Mouse (Mus musculus): ENCODE measurements around the gene Ncstn.

Gene Ncstn

GRCm38 (mm10) chr1:172027010-172027808 lies 55.4 kb downstream of the Ncstn start:
- DNase-seq (ENCODE audit: low spot score), result peak; percentile 91

- no peak for DNase-seq (ENCODE audit: low spot score)
Observed at GRCm38 (mm10) chr1:172026201-172026901, 56.2 kb downstream of the Ncstn start.

DNA sequence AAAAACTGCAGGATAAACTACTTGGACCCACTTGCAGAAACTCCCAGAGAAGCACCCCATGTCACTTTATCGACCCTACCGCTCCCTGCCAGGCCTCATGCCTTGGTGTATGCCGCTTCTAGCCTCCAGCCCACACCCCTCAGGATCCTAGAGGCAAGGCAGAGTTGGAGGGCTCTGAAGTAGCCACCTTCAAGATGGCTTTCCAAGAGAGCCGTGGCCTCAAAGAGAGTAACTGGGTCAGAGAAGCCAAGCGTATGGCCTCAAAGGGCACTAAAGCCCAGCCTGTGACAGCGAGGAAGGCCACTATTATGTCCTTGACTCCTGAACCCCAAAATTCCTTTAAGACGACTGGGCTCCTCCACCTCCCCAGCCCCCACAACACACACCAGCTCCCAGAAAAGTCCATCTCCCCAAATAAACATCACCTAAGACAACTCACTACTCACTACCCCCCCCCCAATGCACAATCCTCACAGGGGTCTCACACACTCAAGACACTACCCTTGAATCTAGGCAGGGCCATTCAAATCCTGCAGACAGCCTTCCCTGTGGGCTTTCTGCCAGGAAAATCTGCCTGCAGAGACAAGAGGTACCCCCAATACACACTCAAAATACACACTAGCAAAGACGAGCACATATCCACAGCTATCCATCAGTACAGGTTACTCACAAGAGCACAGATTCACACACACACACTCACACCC lies 57.2 kb downstream of the Ncstn start:
- no peak for DNase-seq (ENCODE audit: low spot score)

DNA sequence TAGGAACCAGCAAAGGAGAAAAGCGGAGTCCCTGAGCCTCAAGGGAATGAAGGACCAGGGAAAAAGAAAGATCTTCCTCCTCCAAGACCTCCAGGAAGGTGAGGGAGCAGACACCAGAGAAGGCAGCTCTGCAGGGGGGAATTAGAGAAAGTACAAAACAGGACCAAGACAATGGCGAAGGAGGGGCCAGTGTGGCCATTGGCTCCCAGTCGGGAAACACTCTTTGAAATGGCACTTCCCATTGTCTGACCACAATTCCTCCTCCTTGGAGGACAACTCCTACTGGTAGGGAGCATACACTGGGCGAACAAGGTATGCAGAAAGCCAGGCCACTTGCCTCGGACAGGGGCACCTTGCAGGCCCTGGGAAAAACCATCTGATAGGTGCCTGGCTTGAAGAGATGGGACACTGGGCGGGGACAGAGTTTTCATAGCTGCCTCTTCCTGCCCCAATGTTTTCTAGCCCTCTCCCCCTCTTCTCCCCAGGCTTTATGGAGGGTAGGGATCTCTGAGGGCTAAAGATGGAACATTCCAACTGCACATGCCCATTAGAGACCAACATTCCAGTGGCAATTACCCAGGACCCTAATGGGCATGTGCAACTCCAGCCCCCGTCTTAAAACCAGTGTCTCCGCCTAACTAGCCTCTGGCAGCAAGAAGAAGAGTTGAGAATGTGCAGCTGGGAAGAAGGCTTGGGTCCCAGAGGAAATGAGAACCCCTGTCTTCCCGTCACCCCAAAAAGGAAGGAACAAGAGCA lies 58.3 kb downstream of the Ncstn start:
- DNase-seq (ENCODE audit: low spot score), result no peak

DNA sequence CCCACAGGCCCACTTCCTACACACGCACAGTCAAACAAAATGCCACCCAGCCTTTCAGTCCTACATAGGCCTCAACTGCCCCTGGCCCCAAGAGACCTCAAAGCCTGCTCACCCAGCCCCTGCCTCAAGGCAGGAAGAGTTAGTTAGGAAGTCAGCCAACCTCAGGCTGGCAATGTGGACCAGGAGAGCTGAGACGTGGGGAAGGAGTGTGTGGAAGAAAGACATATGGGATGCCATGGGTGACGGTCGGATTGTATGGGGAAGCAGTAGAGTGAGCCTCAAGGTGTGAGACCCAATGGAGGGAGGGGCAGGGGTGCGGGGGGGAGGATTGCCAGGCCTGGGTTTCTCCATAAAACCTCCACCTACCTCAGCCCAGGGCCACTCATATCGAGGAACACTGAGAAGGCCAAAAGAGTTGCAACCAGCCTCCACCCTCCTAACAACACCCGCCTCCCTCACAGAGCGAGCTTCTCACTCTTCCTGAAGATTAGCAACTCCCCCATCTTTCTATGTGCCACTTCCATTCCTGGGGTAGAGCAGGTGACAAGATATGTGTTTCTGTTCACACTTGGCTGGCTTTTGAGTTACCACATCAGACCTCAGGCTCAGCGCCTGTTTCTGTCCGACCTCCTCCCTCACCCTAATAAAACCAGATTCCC lies 62.6 kb downstream of the Ncstn start:
- no peak for DNase-seq (ENCODE audit: low spot score)

GRCm38 (mm10) chr1:172019339-172019738 lies 63.3 kb downstream of the Ncstn start:
- DNase-seq (ENCODE audit: low spot score), result no peak

- no peak for DNase-seq (ENCODE audit: low spot score)
Observed at GRCm38 (mm10) chr1:172018336-172019311, 64.0 kb downstream of the Ncstn start.

GRCm38 (mm10) chr1:172017517-172018070 lies 65.0 kb downstream of the Ncstn start:
- no peak for DNase-seq (ENCODE audit: low spot score)

GRCm38 (mm10) chr1:172016660-172017516 lies 65.7 kb downstream of the Ncstn start:
- no peak for DNase-seq (ENCODE audit: low spot score)

- DNase-seq (ENCODE audit: low spot score), result no peak
Observed at GRCm38 (mm10) chr1:172016031-172016430, 66.6 kb downstream of the Ncstn start.

Measured in ovary, postnatal 36 days (tissue).